Mouse (Mus musculus) forebrain, embryonic 14.5 days (tissue): Measurements from ENCODE around the gene Mgat5. TPM values are rescaled to one million over a fixed set of nuclear protein-coding genes. Genes with fewer than 3 reads are reported as not detected.

Experiments used
- ATAC-seq: fragments of 200-750 bp; cut with Nextera tagmentation; 2 replicates; pipeline ENCODE4 v1.8.0; 2017; ENCODE audit warnings: mild to moderate bottlenecking, moderate library complexity
- DNase-seq: peaks from one replicate; pipeline ENCODE4 v3.0.0-alpha.2; 2015; ENCODE audit warnings: low spot score
- H3K27ac ChIP-seq: fragments of 300-500 bp; sonication (generic); 2 replicates; pipeline ENCODE4 v1.5.1; 2014; ENCODE audit warnings: low read depth, mild to moderate bottlenecking, control low read depth, low read length, moderate library complexity
- H3K27me3 ChIP-seq: fragments of 300-500 bp; sonication (generic); replicated peaks from 2 replicates; pipeline ENCODE4 v1.6.1; 2014; ENCODE audit warnings: low read length, control low read depth, mixed read lengths; ENCODE audit not compliant: control insufficient read depth, insufficient read depth
- H3K36me3 ChIP-seq: fragments of 300-500 bp; sonication (generic); 2 replicates; pipeline ENCODE4 v1.6.1; 2014; ENCODE audit warnings: low read length, control low read depth; ENCODE audit not compliant: control insufficient read depth, insufficient read depth
- H3K4me1 ChIP-seq: fragments of 300-500 bp; sonication (generic); 2 replicates; pipeline ENCODE4 v1.6.1; 2014; ENCODE audit warnings: antibody characterized with exemption, low read length, control low read depth; ENCODE audit not compliant: control insufficient read depth, insufficient read depth
- H3K4me2 ChIP-seq: fragments of 300-500 bp; sonication (generic); 2 replicates; pipeline ENCODE4 v1.6.1; 2014; ENCODE audit warnings: mild to moderate bottlenecking, control low read depth, low read length
- H3K4me3 ChIP-seq: fragments of 300-500 bp; sonication (generic); 2 replicates; pipeline ENCODE4 v1.5.1; 2014; ENCODE audit warnings: low read depth, low read length, control low read depth
- H3K9ac ChIP-seq: fragments of 300-500 bp; sonication (generic); 2 replicates; pipeline ENCODE4 v1.6.1; 2014; ENCODE audit warnings: mild to moderate bottlenecking, low read length, control low read depth, moderate library complexity
- H3K9me3 ChIP-seq: fragments of 300-500 bp; sonication (generic); replicated peaks from 2 replicates; pipeline ENCODE4 v1.6.1; 2016; ENCODE audit warnings: low read length, control low read depth, mixed read lengths; ENCODE audit not compliant: control insufficient read depth
- WGBS: fragments of 180-500 bp; shearing (Covaris S2); extraction: QIAGEN DNeasy Blood & Tissue Kit; methylation state at CpG from one replicate; pipeline ENCODE4 v1.1.7; 2014; 5-methylcytosine and 5-hydroxymethylcytosine counted together
- polyA plus RNA-seq: library from polyadenylated mRNA; unstranded; fragments of >200 nt; fragmentation: Nextera tagmentation; extraction: Ambion mirVana; gene quantifications from 2 replicates; pipeline ENCODE4 v1.2.1, GENCODE M21; 2014

The Mgat5 gene
- polyA plus RNA-seq, 1 experiment from 2014 or later, result 11.4 TPM

- no peak for DNase-seq
- no peak overlapping the region for H3K9ac ChIP-seq
- WGBS, result 92% methylated on average over 6 of the region's 6 CpGs
Measured at GRCm38 (mm10) chr1:127301038-127301437, 96.2 kb downstream of the Mgat5 start.

DNA sequence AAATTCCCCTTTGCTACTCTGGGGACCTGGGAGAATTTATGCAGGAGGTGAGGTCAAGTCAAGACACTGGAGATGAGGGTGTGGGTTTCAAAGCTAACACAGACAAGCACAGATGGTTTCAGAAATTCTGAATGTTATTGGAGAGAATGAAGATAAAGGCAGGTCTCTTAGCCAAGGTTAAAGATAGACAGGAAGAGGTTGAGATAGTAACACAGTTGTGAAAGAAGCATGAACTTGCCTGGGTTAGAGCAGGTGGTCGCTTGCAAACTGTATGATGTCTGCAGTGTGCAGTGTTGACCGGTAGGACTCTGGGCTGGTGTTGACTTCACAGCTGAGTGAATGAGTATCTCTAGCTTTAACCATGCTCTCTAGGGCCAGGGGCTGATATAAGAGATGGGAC, 97.8 kb downstream of the Mgat5 start:
- 98% methylated on average over 2 of the region's 2 CpGs for WGBS

More at GRCm38 (mm10) chr1:127301038-127301437, 96.2 kb downstream of the Mgat5 start:
- Histone ChIP-seq H3K9me3 (no peaks in the 10 kb centered on the region), H3K4me2 (no peak overlapping the region), H3K36me3 (no peaks in the 10 kb centered on the region), H3K4me3 (no peak overlapping the region), H3K27me3 (no peaks in the 10 kb centered on the region), H3K4me1 (no peaks in the 10 kb centered on the region), H3K27ac (no peak overlapping the region)
- no peak for ATAC-seq

GRCm38 (mm10) chr1:127303791-127304190, 99.0 kb downstream of the Mgat5 start:
- WGBS, result 79% methylated on average over 5 of the region's 5 CpGs
- no peak for ATAC-seq
- H3K4me3 ChIP-seq, result no peak overlapping the region
- no peaks in the 10 kb centered on the region for H3K36me3 ChIP-seq
- DNase-seq, result no peak
- no peak overlapping the region for H3K4me2 ChIP-seq
- H3K4me1 ChIP-seq, result no peaks in the 10 kb centered on the region
- H3K27ac ChIP-seq, result no peak overlapping the region
- H3K9ac ChIP-seq, result no peak overlapping the region
- no peaks in the 10 kb centered on the region for H3K9me3 ChIP-seq
- no peaks in the 10 kb centered on the region for H3K27me3 ChIP-seq

More for the DNA sequence above, 97.8 kb downstream of the Mgat5 start:
- no peak overlapping the region for H3K4me2 ChIP-seq
- no peaks in the 10 kb centered on the region for H3K9me3 ChIP-seq
- H3K27ac ChIP-seq, result no peak overlapping the region
- no peaks in the 10 kb centered on the region for H3K36me3 ChIP-seq
- H3K4me3 ChIP-seq, result no peak overlapping the region
- no peak overlapping the region for H3K9ac ChIP-seq
- H3K27me3 ChIP-seq, result no peaks in the 10 kb centered on the region
- no peaks in the 10 kb centered on the region for H3K4me1 ChIP-seq
- no peak for ATAC-seq
- DNase-seq, result no peak

- Histone ChIP-seq H3K4me1 (no peaks in the 10 kb centered on the region), H3K9ac (no peak overlapping the region), H3K9me3 (no peaks in the 10 kb centered on the region), H3K27me3 (no peaks in the 10 kb centered on the region), H3K4me2 (no peak overlapping the region), H3K4me3 (no peak overlapping the region), H3K27ac (no peak overlapping the region), H3K36me3 (no peaks in the 10 kb centered on the region)
- DNase-seq (no peak), ATAC-seq (no peak)
- 96% methylated on average over 2 of the region's 2 CpGs for WGBS
Measured at GRCm38 (mm10) chr1:127304281-127304680, 99.5 kb downstream of the Mgat5 start.

- H3K4me1 ChIP-seq, result no peaks in the 10 kb centered on the region
- H3K4me3 ChIP-seq, result no peak overlapping the region
- no peak for DNase-seq
- no peak overlapping the region for H3K4me2 ChIP-seq
- no peak for ATAC-seq
- H3K27me3 ChIP-seq, result no peaks in the 10 kb centered on the region
- H3K27ac ChIP-seq, result no peak overlapping the region
- 89% methylated on average over 2 of the region's 2 CpGs for WGBS
- no peaks in the 10 kb centered on the region for H3K36me3 ChIP-seq
- H3K9me3 ChIP-seq, result no peaks in the 10 kb centered on the region
- H3K9ac ChIP-seq, result no peak overlapping the region
Measured at GRCm38 (mm10) chr1:127305582-127305981, 100.8 kb downstream of the Mgat5 start.

DNA sequence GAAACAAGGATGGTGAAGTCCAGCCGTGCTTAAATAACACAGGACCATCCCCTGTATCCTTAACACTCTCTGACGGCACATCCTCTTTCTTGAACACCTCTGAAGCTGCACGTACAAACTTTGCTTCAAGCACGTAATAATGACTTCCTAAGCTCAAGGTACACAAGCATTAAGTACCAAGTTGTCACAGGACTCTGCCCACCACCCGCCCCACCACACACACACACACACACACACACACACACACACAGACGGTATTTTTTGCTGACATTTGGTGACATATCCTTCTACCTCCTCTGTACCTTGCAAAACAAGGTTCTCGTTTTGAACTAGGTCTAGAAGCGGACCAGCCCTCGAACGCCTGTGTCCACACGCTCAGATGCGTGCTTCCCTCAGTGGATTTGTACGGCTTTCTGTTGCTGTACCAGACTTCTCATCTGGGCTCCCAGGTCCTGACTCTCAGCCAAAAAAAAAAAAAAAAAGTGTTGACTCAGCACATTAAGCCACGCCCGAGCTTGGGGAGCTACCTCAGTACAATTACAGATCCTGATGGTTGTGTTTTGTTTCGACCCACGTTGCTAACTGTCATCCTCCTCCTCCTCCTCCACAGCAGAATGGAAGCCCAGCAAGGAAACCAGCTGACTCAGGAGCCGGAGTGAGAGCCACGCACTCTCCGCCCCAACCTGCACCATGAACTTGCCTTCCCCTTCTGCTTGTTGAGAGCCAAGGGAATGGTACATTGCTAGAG, 101.4 kb downstream of the Mgat5 start:
- Histone ChIP-seq H3K9ac (no peak overlapping the region), H3K27ac (no peak overlapping the region), H3K36me3 (no peaks in the 10 kb centered on the region), H3K9me3 (no peaks in the 10 kb centered on the region), H3K4me3 (no peak overlapping the region), H3K4me1 (no peaks in the 10 kb centered on the region), H3K4me2 (no peak overlapping the region), H3K27me3 (no peaks in the 10 kb centered on the region)
- WGBS, result 89% methylated on average over 20 of the region's 20 CpGs
- DNase-seq, result no peak
- ATAC-seq, result no peak

DNA sequence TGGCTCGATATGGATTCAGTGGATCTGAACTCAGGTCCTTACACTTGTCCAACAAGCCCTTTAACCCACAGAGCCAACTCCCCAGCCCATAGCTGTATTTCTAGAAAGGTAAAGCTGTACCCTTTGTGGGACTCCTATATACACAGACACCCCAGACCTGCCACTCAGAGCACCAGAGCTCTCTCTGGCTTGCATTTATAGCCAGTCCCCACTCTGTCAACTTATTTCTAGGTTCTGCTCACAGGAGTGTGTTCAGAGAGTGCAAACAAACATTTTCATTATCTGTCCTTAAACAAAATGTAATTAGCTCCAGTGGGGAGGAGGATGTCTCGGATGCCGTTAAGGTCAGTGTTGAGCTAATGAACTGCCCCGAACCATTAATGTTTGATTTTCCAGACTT, 102.5 kb downstream of the Mgat5 start:
- ATAC-seq (no peak), DNase-seq (no peak)
- H3K4me1 ChIP-seq, result no peaks in the 10 kb centered on the region
- 88% methylated on average over 4 of the region's 4 CpGs for WGBS
- H3K4me3 ChIP-seq, result no peak overlapping the region
- no peaks in the 10 kb centered on the region for H3K27me3 ChIP-seq
- H3K27ac ChIP-seq, result no peak overlapping the region
- no peaks in the 10 kb centered on the region for H3K9me3 ChIP-seq
- no peak overlapping the region for H3K9ac ChIP-seq
- H3K4me2 ChIP-seq, result no peak overlapping the region
- H3K36me3 ChIP-seq, result no peaks in the 10 kb centered on the region

DNA sequence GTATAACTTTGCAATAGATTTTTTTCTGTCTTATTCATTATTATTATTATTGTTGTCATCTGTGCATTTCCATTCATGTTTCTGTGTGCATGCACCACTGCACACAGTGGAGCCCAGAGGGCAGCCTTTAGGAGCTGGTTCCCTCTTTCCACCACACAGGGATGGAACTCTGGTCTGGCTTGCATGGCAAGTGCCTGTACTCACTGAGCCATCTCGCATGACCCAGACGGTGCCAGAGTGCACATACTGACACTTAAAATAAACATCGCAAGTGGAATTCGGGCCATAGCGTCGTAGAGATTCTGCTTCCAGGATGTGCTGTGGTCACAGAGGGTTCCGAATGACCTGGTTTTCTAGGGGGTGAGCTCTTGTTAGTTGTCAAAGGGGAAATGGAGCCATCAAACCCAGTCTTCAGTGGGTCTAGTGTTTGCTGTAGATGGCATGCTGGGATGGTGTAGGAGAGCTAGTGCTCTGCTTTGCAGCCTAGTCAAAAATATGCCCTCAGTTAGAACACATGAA, 103.5 kb downstream of the Mgat5 start:
- Histone ChIP-seq H3K9me3 (no peaks in the 10 kb centered on the region), H3K4me1 (no peaks in the 10 kb centered on the region), H3K4me3 (no peak overlapping the region), H3K27me3 (no peaks in the 10 kb centered on the region), H3K9ac (no peak overlapping the region), H3K36me3 (no peaks in the 10 kb centered on the region), H3K27ac (no peak overlapping the region), H3K4me2 (no peak overlapping the region)
- DNase-seq, result no peak
- no peak for ATAC-seq
- WGBS, result 97% methylated on average over 7 of the region's 7 CpGs

DNA sequence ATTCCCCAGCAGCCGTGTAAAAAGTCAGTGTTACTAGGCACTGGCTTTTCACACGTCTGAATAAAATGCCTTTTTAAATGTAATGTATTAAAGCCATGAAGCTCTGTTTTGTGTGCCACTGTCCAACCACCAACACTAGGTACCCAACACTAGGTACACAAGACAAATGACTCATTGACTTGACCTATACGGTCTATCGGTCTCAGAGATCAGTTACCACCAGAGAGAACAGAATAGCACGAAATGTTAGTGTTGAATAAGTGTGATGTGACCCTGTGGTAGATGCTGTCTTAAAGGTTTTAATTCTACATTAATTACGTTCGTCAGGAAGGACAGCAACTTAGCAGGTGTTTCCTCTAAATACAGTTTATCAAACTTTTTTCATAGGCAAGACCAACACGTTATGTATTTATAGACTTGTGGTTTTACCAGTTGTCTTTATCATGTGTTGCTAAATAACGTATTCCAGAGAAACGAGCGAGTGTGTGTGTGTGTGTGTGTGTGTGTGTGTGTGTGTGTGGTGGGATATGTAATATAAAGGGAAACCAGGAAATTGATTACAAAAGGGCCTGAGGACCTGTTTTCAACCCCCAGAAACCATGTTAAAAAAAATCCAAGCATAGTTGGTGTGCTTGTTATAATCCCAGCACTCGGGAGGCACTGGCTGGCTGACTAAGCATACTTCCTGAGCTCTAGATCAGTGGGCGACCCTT, 104.3 kb downstream of the Mgat5 start:
- no peak overlapping the region for H3K4me2 ChIP-seq
- no peak overlapping the region for H3K27ac ChIP-seq
- DNase-seq (no peak), ATAC-seq (no peak)
- H3K9me3 ChIP-seq, result no peaks in the 10 kb centered on the region
- no peaks in the 10 kb centered on the region for H3K27me3 ChIP-seq
- H3K9ac ChIP-seq, result no peak overlapping the region
- no peak overlapping the region for H3K4me3 ChIP-seq
- H3K36me3 ChIP-seq, result no peaks in the 10 kb centered on the region
- no peaks in the 10 kb centered on the region for H3K4me1 ChIP-seq
- WGBS, result 92% methylated on average over 13 of the region's 13 CpGs
